Mouse (Mus musculus): ENCODE data around the gene Camk2d. TPM values are rescaled to one million over a fixed set of nuclear protein-coding genes. Genes with fewer than 3 reads are reported as not detected.
A peak's percentile ranks its signal among the peaks of the same experiment; 100 is the strongest.

The Camk2d gene
- polyA plus RNA-seq, 1 experiment from 2014 or later, result 20.6 TPM

DNA sequence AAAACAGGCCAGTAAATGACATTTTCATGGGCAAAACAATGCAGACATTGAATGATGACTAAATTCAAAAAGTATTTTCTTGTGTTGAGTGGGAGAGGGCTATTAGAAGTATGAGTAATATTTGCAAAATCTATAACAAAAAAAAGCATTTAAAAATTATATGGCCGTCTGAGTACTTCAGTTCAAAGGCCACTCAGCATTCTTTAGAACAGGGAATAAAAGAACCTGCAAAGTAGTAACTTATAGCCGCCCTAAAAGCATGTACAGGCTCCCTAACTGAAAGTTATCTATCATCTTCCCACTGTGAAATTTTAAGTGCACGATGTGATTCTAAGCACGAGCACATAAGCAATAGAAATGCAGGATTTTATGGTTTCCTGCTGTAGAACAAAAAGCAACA is 646 bp upstream of the Camk2d start:
- DNase-seq (ENCODE audit: low spot score), result no peak

DNA sequence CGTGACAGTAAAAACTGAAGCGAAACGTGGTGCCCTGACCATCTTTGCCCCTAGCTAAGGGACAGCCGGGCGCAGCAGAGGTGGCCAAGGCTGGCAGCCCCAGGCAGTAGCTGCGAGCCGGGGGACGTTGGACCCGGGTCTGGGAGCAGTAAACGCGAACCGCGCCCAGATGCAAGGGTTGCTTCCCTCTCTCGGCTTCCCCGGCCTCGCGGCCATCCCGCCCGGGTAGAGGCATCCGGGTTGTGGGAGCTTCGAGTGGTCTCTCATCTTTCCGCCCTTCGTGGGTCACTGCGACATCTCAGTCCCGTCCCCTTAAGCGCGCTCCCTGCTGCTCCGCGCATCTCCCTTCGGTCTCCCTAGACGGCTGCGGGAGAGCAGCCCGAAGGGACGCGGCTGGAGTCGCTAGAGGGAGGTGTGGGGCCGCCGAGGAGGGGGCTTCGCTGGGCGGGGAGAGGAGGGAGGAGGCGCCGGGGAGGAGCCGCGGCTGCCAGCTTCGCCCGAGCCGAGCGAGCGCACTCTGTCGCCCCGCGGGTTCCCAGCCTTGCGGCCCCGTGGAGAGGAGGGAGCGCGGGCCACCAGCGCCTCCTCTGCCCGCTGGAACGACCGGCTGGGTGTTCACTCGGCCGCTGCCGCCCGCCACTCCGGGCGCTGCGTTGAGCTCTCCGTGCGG is 524 bp downstream of the Camk2d start:
- H3K9me3 ChIP-seq (ENCODE audit: control insufficient read depth, low read length), result no peaks in the 10 kb centered on the region
- WGBS, result 0% methylated on average over 39 of the region's 69 CpGs
- H3K4me1 ChIP-seq (replicated peaks; ENCODE audit: control insufficient read depth, insufficient read depth, low read length), result no peaks in the 10 kb centered on the region
- no peaks in the 10 kb centered on the region for H3K27me3 ChIP-seq (ENCODE audit: control insufficient read depth, insufficient read depth, low read length)
- peak overlapping the region; percentile 81 for H3K4me3 ChIP-seq (ENCODE audit: low read depth, low read length)
- peak overlapping the region; percentile 94 for H3K27ac ChIP-seq (ENCODE audit: low read depth, low read length)
- DNase-seq (ENCODE audit: low spot score), result peak; percentile 84
- H3K4me2 ChIP-seq (replicated peaks; ENCODE audit: low read depth, low read length), result peak overlapping the region; percentile 90
- H3K36me3 ChIP-seq (ENCODE audit: control insufficient read depth, insufficient read depth, low read length), result no peaks in the 10 kb centered on the region
- H3K9ac ChIP-seq (ENCODE audit: low read depth, low read length), result peak overlapping the region; percentile 77
- peak; percentile 91 for ATAC-seq (ENCODE audit: low FRiP score)

More for the DNA sequence above, 646 bp upstream of the Camk2d start:
- H3K36me3 ChIP-seq (ENCODE audit: control insufficient read depth, insufficient read depth, low read length), result no peaks in the 10 kb centered on the region
- no peak overlapping the region for H3K4me2 ChIP-seq (replicated peaks; ENCODE audit: low read depth, low read length)
- H3K4me1 ChIP-seq (replicated peaks; ENCODE audit: control insufficient read depth, insufficient read depth, low read length), result no peaks in the 10 kb centered on the region
- no peak for ATAC-seq (ENCODE audit: low FRiP score)
- no peaks in the 10 kb centered on the region for H3K27me3 ChIP-seq (ENCODE audit: control insufficient read depth, insufficient read depth, low read length)
- H3K4me3 ChIP-seq (ENCODE audit: low read depth, low read length), result no peak overlapping the region
- WGBS, result 74% methylated on average over 4 of the region's 4 CpGs
- no peaks in the 10 kb centered on the region for H3K9me3 ChIP-seq (ENCODE audit: control insufficient read depth, low read length)
- H3K9ac ChIP-seq (ENCODE audit: low read depth, low read length), result no peak overlapping the region
- no peak overlapping the region for H3K27ac ChIP-seq (ENCODE audit: low read depth, low read length)

DNA sequence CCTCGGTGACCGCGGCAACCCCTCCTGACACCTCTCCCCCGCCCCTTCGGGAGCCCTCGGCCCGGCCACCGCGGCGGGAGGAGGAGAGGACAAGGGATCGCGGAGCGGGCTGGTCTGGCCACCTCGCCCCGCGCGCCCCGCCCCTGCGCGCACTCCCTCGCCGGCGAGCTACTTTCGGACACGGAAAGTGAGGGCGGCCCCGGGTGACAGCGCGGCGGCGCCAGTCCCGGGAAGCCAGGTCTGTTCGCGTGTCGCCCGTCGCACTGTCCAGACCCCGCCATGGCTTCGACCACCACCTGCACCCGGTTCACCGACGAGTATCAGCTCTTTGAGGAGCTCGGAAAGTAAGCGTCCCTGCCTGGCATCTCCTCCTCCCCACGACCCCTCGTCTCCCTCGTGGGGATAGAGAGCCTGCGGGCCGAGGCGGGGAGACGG is 1.1 kb downstream of the Camk2d start:
- no peaks in the 10 kb centered on the region for H3K27me3 ChIP-seq (ENCODE audit: control insufficient read depth, insufficient read depth, low read length)
- peak overlapping the region; percentile 90 for H3K4me2 ChIP-seq (replicated peaks; ENCODE audit: low read depth, low read length)
- under 1% methylated on average over 32 of the region's 51 CpGs for WGBS
- H3K36me3 ChIP-seq (ENCODE audit: control insufficient read depth, insufficient read depth, low read length), result no peaks in the 10 kb centered on the region
- peak overlapping the region; percentile 94 for H3K27ac ChIP-seq (ENCODE audit: low read depth, low read length)
- peak; percentile 83 for DNase-seq (ENCODE audit: low spot score)
- no peaks in the 10 kb centered on the region for H3K4me1 ChIP-seq (replicated peaks; ENCODE audit: control insufficient read depth, insufficient read depth, low read length)
- H3K9me3 ChIP-seq (ENCODE audit: control insufficient read depth, low read length), result no peaks in the 10 kb centered on the region
- peak overlapping the region; percentile 77 for H3K9ac ChIP-seq (ENCODE audit: low read depth, low read length)
- peak; percentile 77 for ATAC-seq (ENCODE audit: low FRiP score)
- peak overlapping the region; percentile 81 for H3K4me3 ChIP-seq (ENCODE audit: low read depth, low read length)

- Histone ChIP-seq H3K36me3 (ENCODE audit: control insufficient read depth, insufficient read depth, low read length) (no peaks in the 10 kb centered on the region), H3K4me3 (ENCODE audit: low read depth, low read length) (peak overlapping the region; percentile 81), H3K4me1 (replicated peaks; ENCODE audit: control insufficient read depth, insufficient read depth, low read length) (no peaks in the 10 kb centered on the region), H3K27ac (ENCODE audit: low read depth, low read length) (peak overlapping the region; percentile 94; the same call in 1 of the 2 replicates), H3K9me3 (ENCODE audit: control insufficient read depth, low read length) (no peaks in the 10 kb centered on the region), H3K9ac (ENCODE audit: low read depth, low read length) (peak overlapping the region; percentile 77), H3K27me3 (ENCODE audit: control insufficient read depth, insufficient read depth, low read length) (no peaks in the 10 kb centered on the region), H3K4me2 (replicated peaks; ENCODE audit: low read depth, low read length) (peak overlapping the region; percentile 90)
- ATAC-seq (ENCODE audit: low FRiP score) (no peak), DNase-seq (ENCODE audit: low spot score) (peak; percentile 66)
- WGBS, result under 1% methylated on average over 29 of the region's 29 CpGs
These were observed 1.7 kb downstream of the Camk2d start for GRCm38 (mm10) chr3:126597596-126598328.

DNA sequence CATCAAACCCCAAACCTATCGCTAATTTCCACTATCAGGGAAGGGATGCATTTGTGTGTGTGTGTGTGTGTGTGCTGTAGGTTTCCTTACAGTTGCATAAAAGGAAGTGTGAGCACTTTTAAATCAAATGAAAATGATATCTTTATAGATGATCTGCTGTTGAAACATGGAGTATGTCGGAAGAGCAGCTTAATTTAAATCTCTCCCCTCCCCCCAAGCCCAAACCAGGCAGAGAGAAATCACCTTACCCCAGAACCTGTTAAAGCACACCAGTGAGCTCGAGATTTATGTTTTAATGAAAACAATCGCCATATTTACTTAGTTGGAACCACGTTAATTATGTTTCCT is 2.2 kb downstream of the Camk2d start:
- no peaks in the 10 kb centered on the region for H3K9me3 ChIP-seq (ENCODE audit: control insufficient read depth, low read length)
- no peaks in the 10 kb centered on the region for H3K27me3 ChIP-seq (ENCODE audit: control insufficient read depth, insufficient read depth, low read length)
- no peaks in the 10 kb centered on the region for H3K36me3 ChIP-seq (ENCODE audit: control insufficient read depth, insufficient read depth, low read length)
- 4% methylated on average over 5 of the region's 5 CpGs for WGBS
- H3K9ac ChIP-seq (ENCODE audit: low read depth, low read length), result peak overlapping the region; percentile 77; the same call in 1 of the 2 replicates
- H3K27ac ChIP-seq (ENCODE audit: low read depth, low read length), result no peak overlapping the region
- ATAC-seq (ENCODE audit: low FRiP score) (no peak), DNase-seq (ENCODE audit: low spot score) (no peak)
- H3K4me3 ChIP-seq (ENCODE audit: low read depth, low read length), result peak overlapping the region; percentile 81
- peak overlapping the region; percentile 90 for H3K4me2 ChIP-seq (replicated peaks; ENCODE audit: low read depth, low read length)
- H3K4me1 ChIP-seq (replicated peaks; ENCODE audit: control insufficient read depth, insufficient read depth, low read length), result no peaks in the 10 kb centered on the region

DNA sequence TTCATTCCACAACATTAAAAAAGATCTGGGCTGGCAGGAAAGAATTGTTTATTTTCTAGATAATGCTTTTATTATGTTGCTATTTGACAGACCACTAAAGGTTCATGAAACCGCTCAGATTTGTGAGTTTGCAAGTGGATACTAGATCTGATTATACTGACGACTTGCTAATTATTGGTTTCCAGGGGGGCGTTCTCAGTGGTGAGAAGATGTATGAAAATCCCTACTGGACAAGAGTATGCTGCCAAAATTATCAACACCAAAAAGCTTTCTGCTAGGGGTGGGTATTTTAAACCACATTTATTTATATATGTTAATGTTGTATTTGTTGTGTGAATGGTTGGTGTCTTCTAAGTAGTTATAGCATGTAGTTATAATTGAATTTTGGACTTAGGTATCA is 2.8 kb downstream of the Camk2d start:
- DNase-seq (ENCODE audit: low spot score) (no peak), ATAC-seq (ENCODE audit: low FRiP score) (no peak)
- H3K36me3 ChIP-seq (ENCODE audit: control insufficient read depth, insufficient read depth, low read length), result no peaks in the 10 kb centered on the region
- H3K4me1 ChIP-seq (replicated peaks; ENCODE audit: control insufficient read depth, insufficient read depth, low read length), result no peaks in the 10 kb centered on the region
- no peak overlapping the region for H3K9ac ChIP-seq (ENCODE audit: low read depth, low read length)
- H3K27ac ChIP-seq (ENCODE audit: low read depth, low read length), result no peak overlapping the region
- H3K4me2 ChIP-seq (replicated peaks; ENCODE audit: low read depth, low read length), result no peak overlapping the region
- H3K4me3 ChIP-seq (ENCODE audit: low read depth, low read length), result peak overlapping the region; percentile 81; the same call in 1 of the 2 replicates
- no peaks in the 10 kb centered on the region for H3K9me3 ChIP-seq (ENCODE audit: control insufficient read depth, low read length)
- WGBS, result 69% methylated on average over 3 of the region's 3 CpGs
- H3K27me3 ChIP-seq (ENCODE audit: control insufficient read depth, insufficient read depth, low read length), result no peaks in the 10 kb centered on the region

- Histone ChIP-seq H3K4me3 (ENCODE audit: low read depth, low read length) (no peak overlapping the region), H3K27me3 (ENCODE audit: control insufficient read depth, insufficient read depth, low read length) (no peaks in the 10 kb centered on the region), H3K9ac (ENCODE audit: low read depth, low read length) (no peak overlapping the region), H3K4me1 (replicated peaks; ENCODE audit: control insufficient read depth, insufficient read depth, low read length) (no peaks in the 10 kb centered on the region), H3K36me3 (ENCODE audit: control insufficient read depth, insufficient read depth, low read length) (no peaks in the 10 kb centered on the region), H3K9me3 (ENCODE audit: control insufficient read depth, low read length) (no peaks in the 10 kb centered on the region), H3K4me2 (replicated peaks; ENCODE audit: low read depth, low read length) (no peak overlapping the region), H3K27ac (ENCODE audit: low read depth, low read length) (no peak overlapping the region)
- DNase-seq (ENCODE audit: low spot score), result no peak
- WGBS, result 90% methylated on average over 2 of the region's 2 CpGs
- ATAC-seq (ENCODE audit: low FRiP score), result no peak
These were observed 3.2 kb downstream of the Camk2d start for GRCm38 (mm10) chr3:126599335-126599734.

- Histone ChIP-seq H3K4me2 (replicated peaks; ENCODE audit: low read depth, low read length) (no peak overlapping the region), H3K4me1 (replicated peaks; ENCODE audit: control insufficient read depth, insufficient read depth, low read length) (no peaks in the 10 kb centered on the region), H3K9ac (ENCODE audit: low read depth, low read length) (no peak overlapping the region), H3K36me3 (ENCODE audit: control insufficient read depth, insufficient read depth, low read length) (no peaks in the 10 kb centered on the region), H3K4me3 (ENCODE audit: low read depth, low read length) (no peak overlapping the region), H3K9me3 (ENCODE audit: control insufficient read depth, low read length) (no peaks in the 10 kb centered on the region), H3K27ac (ENCODE audit: low read depth, low read length) (no peak overlapping the region), H3K27me3 (ENCODE audit: control insufficient read depth, insufficient read depth, low read length) (no peaks in the 10 kb centered on the region)
- ATAC-seq (ENCODE audit: low FRiP score), result no peak
- WGBS, result 51% methylated on average over 10 of the region's 10 CpGs
- no peak for DNase-seq (ENCODE audit: low spot score)
These were observed 3.8 kb downstream of the Camk2d start for GRCm38 (mm10) chr3:126599936-126600335.

GRCm38 (mm10) chr3:126602772-126603171 is 6.7 kb downstream of the Camk2d start:
- ATAC-seq (ENCODE audit: low FRiP score), result no peak
- Histone ChIP-seq H3K36me3 (ENCODE audit: control insufficient read depth, insufficient read depth, low read length) (no peaks in the 10 kb centered on the region), H3K9ac (ENCODE audit: low read depth, low read length) (no peak overlapping the region), H3K4me3 (ENCODE audit: low read depth, low read length) (no peak overlapping the region), H3K9me3 (ENCODE audit: control insufficient read depth, low read length) (no peaks in the 10 kb centered on the region), H3K4me1 (replicated peaks; ENCODE audit: control insufficient read depth, insufficient read depth, low read length) (no peaks in the 10 kb centered on the region), H3K27me3 (ENCODE audit: control insufficient read depth, insufficient read depth, low read length) (no peaks in the 10 kb centered on the region), H3K27ac (ENCODE audit: low read depth, low read length) (no peak overlapping the region), H3K4me2 (replicated peaks; ENCODE audit: low read depth, low read length) (no peak overlapping the region)
- DNase-seq (ENCODE audit: low spot score), result no peak
- 81% methylated on average over 11 of the region's 11 CpGs for WGBS

All from hindbrain, embryonic 11.5 days (tissue).